Mouse (Mus musculus) lung, postnatal 0 days (tissue): ENCODE results near the gene Rab2b. TPM values are rescaled to one million over a fixed set of nuclear protein-coding genes. Genes with fewer than 3 reads are reported as not detected.

ENCODE experiments used
- ATAC-seq: fragments of 200-750 bp; cut with Nextera tagmentation; 2 replicates; pipeline ENCODE4 v1.8.0; 2017; ENCODE audit warnings: moderate library complexity
- DNase-seq: peaks from one replicate; pipeline ENCODE4 v3.0.0-alpha.2; 2016; ENCODE audit warnings: low spot score
- H3K27ac ChIP-seq: fragments of 300-500 bp; sonication (generic); 2 replicates; pipeline ENCODE4 v1.5.1; 2014; ENCODE audit warnings: antibody characterized with exemption, mild to moderate bottlenecking, low read length, mixed read lengths
- H3K27me3 ChIP-seq: fragments of 300-500 bp; sonication (generic); replicated peaks from 2 replicates; pipeline ENCODE4 v1.6.1; 2014; ENCODE audit warnings: low read length, mixed read lengths; ENCODE audit not compliant: insufficient read depth
- H3K36me3 ChIP-seq: fragments of 300-500 bp; sonication (generic); 2 replicates; pipeline ENCODE4 v1.6.1; 2014; ENCODE audit warnings: low read length, mixed read lengths; ENCODE audit not compliant: insufficient read depth
- H3K4me1 ChIP-seq: fragments of 300-500 bp; sonication (generic); 2 replicates; pipeline ENCODE4 v1.6.1; 2014; ENCODE audit warnings: antibody characterized with exemption, low read depth, low read length, mixed read lengths; ENCODE audit not compliant: insufficient read depth
- H3K4me2 ChIP-seq: fragments of 300-500 bp; sonication (generic); replicated peaks from 2 replicates; pipeline ENCODE4 v1.6.1; 2014; ENCODE audit warnings: low read depth, mild to moderate bottlenecking, low read length, moderate library complexity, mixed read lengths
- H3K4me3 ChIP-seq: fragments of 300-500 bp; sonication (generic); 2 replicates; pipeline ENCODE4 v1.5.1; 2014; ENCODE audit warnings: low read depth, low read length
- H3K9ac ChIP-seq: fragments of 300-500 bp; sonication (generic); replicated peaks from 2 replicates; pipeline ENCODE4 v1.6.1; 2014; ENCODE audit warnings: low read depth, mild to moderate bottlenecking
- H3K9me3 ChIP-seq: fragments of 300-500 bp; sonication (generic); 2 replicates; pipeline ENCODE4 v1.6.1; 2016; ENCODE audit warnings: low read length, mixed read lengths
- CTCF ChIP-seq: IDR thresholded peaks from 2 replicates; pipeline ENCODE4 v1.5.1; 2016; ENCODE audit warnings: antibody characterized with exemption, mild to moderate bottlenecking
- EP300 ChIP-seq: IDR thresholded peaks from 2 replicates; pipeline ENCODE4 v1.6.1; 2016; ENCODE audit warnings: antibody characterized with exemption, mild to moderate bottlenecking, control low read depth
- WGBS: fragments of 180-500 bp; shearing (Covaris S2); extraction: QIAGEN DNeasy Blood & Tissue Kit; methylation state at CpG from one replicate; pipeline ENCODE4 v1.1.7; 2014; 5-methylcytosine and 5-hydroxymethylcytosine counted together
- polyA plus RNA-seq: library from polyadenylated mRNA; unstranded; fragments of >200 nt; fragmentation: Nextera tagmentation; extraction: Ambion mirVana; gene quantifications from 2 replicates; pipeline ENCODE4 v1.2.1, GENCODE M21; 2015

Rab2b gene
- polyA plus RNA-seq, 1 experiment from 2014 or later, result 14.3 TPM

DNA sequence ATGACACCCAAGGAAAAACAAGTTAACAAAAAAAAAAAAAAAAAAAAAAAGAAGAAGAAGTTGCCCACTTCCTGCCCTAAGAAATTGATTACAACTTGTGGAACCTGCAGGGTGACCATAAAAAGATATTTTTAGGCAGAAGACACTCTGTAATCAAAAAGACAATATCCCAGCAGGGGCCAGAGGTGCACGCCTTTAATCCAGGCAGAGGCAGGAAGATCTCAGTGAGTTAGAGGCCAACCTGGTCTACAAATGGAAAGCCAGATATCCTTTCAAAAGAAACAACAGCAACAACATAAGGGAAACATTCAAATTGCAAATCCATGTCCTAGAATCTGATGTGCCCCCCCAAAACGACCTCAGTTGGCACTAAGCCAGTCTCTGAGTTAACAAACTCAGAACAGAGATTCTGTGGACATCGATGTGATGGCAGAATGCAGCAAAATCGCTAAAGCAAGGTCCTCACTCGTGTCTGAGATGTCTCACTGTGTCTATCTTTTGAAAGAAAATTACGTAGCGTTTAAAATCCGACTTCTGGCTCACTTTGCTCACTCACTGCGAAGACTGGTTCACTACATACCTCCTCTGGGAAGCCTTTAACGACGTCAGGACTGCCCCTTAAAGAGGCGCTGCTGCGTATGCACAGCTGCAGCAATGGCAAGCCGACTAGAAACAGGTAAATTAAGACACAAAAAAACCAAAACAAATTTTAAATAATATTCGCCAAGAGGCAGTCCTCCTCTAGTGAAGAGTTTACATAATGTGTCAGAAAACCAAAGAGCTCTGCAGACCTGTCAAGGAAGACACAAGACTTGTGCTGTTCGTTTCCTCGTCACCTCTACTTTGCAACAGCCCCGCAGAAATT, 22.8 kb downstream of the Rab2b start:
- peak overlapping the region; percentile 91 for H3K27ac ChIP-seq
- no peaks in the 10 kb centered on the region for H3K9me3 ChIP-seq
- H3K4me3 ChIP-seq, result peak overlapping the region; percentile 89
- H3K4me1 ChIP-seq, result no peaks in the 10 kb centered on the region
- peak overlapping the region; percentile 86 for H3K9ac ChIP-seq
- TF ChIP-seq EP300 (no peak), CTCF (no peak)
- peak; percentile 48 for DNase-seq
- ATAC-seq, result no peak
- peak overlapping the region; percentile 65 for H3K4me2 ChIP-seq
- 5% methylated on average over 18 of the region's 18 CpGs for WGBS
- H3K27me3 ChIP-seq, result no peaks in the 10 kb centered on the region
- H3K36me3 ChIP-seq, result no peaks in the 10 kb centered on the region

DNA sequence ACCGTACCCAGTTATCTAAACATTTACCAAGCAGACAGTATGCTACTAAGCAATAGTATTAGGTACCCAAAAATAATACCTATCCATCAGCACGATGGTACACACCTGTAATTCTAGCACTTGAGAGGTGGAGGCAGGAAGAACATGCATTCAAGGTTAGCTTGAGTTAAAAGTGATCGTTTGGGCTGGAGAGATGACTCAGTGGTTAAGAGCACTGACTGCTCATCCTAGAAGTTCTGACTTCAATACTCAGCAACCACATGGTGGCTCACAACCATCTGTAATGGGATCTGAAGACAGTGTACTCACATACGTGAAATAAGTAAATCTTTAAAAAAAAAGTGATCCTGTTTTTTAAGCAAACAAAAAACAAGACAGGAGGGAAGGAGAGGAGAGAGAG, 33.2 kb downstream of the Rab2b start:
- Histone ChIP-seq H3K4me2 (no peak overlapping the region), H3K27me3 (no peaks in the 10 kb centered on the region), H3K9ac (no peak overlapping the region), H3K27ac (no peak overlapping the region), H3K4me1 (no peaks in the 10 kb centered on the region), H3K4me3 (no peak overlapping the region), H3K36me3 (no peaks in the 10 kb centered on the region), H3K9me3 (no peaks in the 10 kb centered on the region)
- DNase-seq (no peak), ATAC-seq (no peak)
- 68% methylated on average over 4 of the region's 4 CpGs for WGBS
- TF ChIP-seq EP300 (no peak), CTCF (no peak)

DNA sequence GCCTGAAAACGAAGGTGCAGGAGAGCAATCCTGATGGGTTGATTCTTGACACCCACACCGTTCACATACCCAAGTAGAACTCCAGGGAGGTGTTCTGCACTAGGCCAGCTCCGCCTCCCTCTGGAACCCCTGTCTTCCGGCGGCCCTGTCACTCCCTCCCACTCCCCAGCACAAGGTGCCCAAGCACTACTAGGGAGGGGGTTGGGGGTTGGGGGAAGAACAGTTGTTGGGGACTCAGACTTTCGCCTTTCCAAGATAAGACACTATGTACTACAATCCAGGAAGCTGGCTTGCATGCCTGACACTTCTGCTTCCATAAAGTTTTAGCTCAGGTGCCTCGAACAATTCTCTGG, 34.7 kb downstream of the Rab2b start:
- TF ChIP-seq CTCF (no peak), EP300 (no peak)
- no peaks in the 10 kb centered on the region for H3K27me3 ChIP-seq
- WGBS, result 7% methylated on average over 7 of the region's 7 CpGs
- no peaks in the 10 kb centered on the region for H3K36me3 ChIP-seq
- H3K27ac ChIP-seq, result peak overlapping the region; percentile 70
- no peaks in the 10 kb centered on the region for H3K4me1 ChIP-seq
- peak overlapping the region; percentile 48 for H3K9ac ChIP-seq
- peak overlapping the region; percentile 75 for H3K4me3 ChIP-seq
- no peak for DNase-seq
- peak overlapping the region; percentile 87 for H3K4me2 ChIP-seq
- no peaks in the 10 kb centered on the region for H3K9me3 ChIP-seq
- peak; percentile 53; the same call in 1 of the 2 replicates for ATAC-seq

DNA sequence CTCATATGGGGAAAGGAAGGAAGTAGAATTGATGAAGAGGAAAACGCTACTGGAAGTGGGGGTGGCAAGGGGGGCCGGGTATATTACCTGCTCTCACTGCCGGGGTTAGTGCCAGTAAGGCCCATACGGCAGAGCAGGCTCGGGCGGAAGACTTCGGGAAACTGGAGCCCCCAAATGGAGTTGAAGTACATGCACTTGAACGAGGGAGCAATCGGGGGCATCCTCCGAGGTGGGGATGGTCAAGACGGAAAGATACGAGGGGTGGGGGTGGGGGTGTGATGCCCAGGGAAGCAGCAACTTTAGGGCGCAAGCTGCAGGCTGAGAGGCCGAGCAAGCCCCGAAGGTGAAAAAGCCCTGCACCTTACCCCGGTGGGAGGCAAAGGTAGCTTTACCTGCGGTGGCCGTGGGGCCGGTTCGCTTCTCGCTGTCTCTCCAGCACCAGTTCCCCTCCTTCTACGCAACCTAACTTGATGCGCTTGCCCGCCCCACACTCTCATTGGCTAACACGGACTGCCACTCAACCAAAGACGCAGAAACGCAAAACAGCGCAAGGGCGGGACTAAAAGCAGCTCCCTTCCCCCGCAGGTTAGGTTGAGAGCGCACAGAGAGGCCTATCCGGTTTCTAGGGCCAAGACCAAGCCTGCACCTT, 35.2 kb downstream of the Rab2b start:
- no peaks in the 10 kb centered on the region for H3K4me1 ChIP-seq
- ATAC-seq, result peak; percentile 100
- no peaks in the 10 kb centered on the region for H3K36me3 ChIP-seq
- peak overlapping the region; percentile 70 for H3K27ac ChIP-seq
- TF ChIP-seq EP300, result no peak
- no peak for TF ChIP-seq CTCF
- no peaks in the 10 kb centered on the region for H3K27me3 ChIP-seq
- H3K9ac ChIP-seq, result peak overlapping the region; percentile 61
- 1% methylated on average over 32 of the region's 32 CpGs for WGBS
- peak overlapping the region; percentile 87 for H3K4me2 ChIP-seq
- peak; percentile 99 for DNase-seq
- H3K9me3 ChIP-seq, result no peaks in the 10 kb centered on the region
- H3K4me3 ChIP-seq, result peak overlapping the region; percentile 75

DNA sequence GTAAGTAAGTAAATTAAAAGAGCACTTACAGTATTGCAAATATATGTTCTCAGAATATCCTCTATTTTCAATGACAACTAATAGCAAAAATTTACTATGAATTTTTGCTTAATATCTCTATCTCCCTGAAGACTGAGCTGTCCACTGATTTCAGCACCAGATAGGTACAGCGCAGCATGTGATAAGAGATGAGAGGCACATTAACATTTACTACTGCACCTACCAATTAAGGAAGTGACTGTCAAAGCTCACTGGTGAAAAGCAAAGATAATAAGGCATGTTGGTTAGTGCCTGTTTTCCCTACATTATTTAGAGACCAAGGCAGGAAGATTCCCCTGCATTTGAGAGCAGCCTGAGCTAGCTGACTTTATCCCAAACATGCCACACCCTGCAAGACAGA, 43.1 kb downstream of the Rab2b start:
- H3K4me1 ChIP-seq, result no peaks in the 10 kb centered on the region
- TF ChIP-seq EP300 (no peak), CTCF (no peak)
- DNase-seq, result no peak
- no peak overlapping the region for H3K4me3 ChIP-seq
- peaks cover 44% of the 10 kb centered on the region for H3K36me3 ChIP-seq
- H3K27ac ChIP-seq, result no peak overlapping the region
- 92% methylated on average over 1 of the region's 1 CpGs for WGBS
- ATAC-seq, result no peak
- H3K9me3 ChIP-seq, result no peaks in the 10 kb centered on the region
- H3K27me3 ChIP-seq, result no peaks in the 10 kb centered on the region
- no peak overlapping the region for H3K4me2 ChIP-seq
- no peak overlapping the region; the same call in 1 of the 2 replicates for H3K9ac ChIP-seq

DNA sequence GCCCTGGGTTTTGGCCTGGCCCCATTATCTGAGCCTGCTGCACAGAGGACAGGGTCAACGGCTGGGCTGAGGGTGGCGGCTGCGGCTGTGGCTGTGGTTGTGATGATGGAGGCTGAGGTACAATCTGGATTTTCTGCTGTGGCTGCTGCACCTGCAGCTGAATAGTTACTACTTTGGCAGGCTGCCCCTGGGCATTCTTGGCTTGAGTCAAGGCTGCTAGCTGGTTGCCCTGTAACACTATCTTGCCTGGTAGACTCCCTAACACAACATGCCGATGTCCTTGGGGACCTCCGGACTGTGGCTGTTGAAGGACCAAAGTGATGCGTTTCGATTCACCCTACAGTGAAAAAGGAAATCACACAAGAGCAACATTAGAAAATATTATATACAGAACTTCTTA, 44.2 kb downstream of the Rab2b start:
- Histone ChIP-seq H3K36me3 (peaks cover 54% of the 10 kb centered on the region), H3K27me3 (no peaks in the 10 kb centered on the region), H3K4me1 (no peaks in the 10 kb centered on the region), H3K4me3 (no peak overlapping the region), H3K27ac (no peak overlapping the region), H3K4me2 (no peak overlapping the region), H3K9me3 (no peaks in the 10 kb centered on the region), H3K9ac (no peak overlapping the region)
- no peak for DNase-seq
- ATAC-seq, result no peak
- 90% methylated on average over 7 of the region's 7 CpGs for WGBS
- no peak for TF ChIP-seq CTCF
- no peak for TF ChIP-seq EP300
